Mouse (Mus musculus) layer of hippocampus, postnatal 10 days (tissue): ENCODE results near the gene Amhr2. TPM values are rescaled to one million over a fixed set of nuclear protein-coding genes. Genes with fewer than 3 reads are reported as not detected.

Experiments used
- DNase-seq, 2 experiments: peaks; one replicate each; pipeline ENCODE4 v3.0.0; 2021; ENCODE audit warnings: low spot score in 2 of 2
- long read RNA-seq: library from polyadenylated mRNA; stranded (forward); transcript quantifications from one replicate; pipeline ENCODE4 v2.0.0, GENCODE M21; 2023
- total RNA-seq, 2 experiments: library from RNA; stranded (reverse); gene quantifications; 2 replicates each; pipeline ENCODE4 v1.2.3; 2021

Gene Amhr2
- under 1 TPM; 0.42 to 0.75 TPM for total RNA-seq
- long read RNA-seq: 0 reads

GRCm38 (mm10) chr15:102445146-102445545 lies at the start of gene Amhr2:
Amhr2 (plus strand) TSS chr15:102445367.
- DNase-seq: no peak

- DNase-seq: no peak
These were observed 46.5 kb upstream of the Amhr2 start for GRCm38 (mm10) chr15:102398629-102399028.

GRCm38 (mm10) chr15:102399229-102400221 lies 45.6 kb upstream of the Amhr2 start:
- peak; percentile 63 to 72 for DNase-seq

GRCm38 (mm10) chr15:102400476-102401045 lies 44.6 kb upstream of the Amhr2 start:
- DNase-seq: no peak

GRCm38 (mm10) chr15:102401278-102401677 lies 43.9 kb upstream of the Amhr2 start:
- DNase-seq: no peak

GRCm38 (mm10) chr15:102402210-102402609 lies 43.0 kb upstream of the Amhr2 start:
- DNase-seq: no peak

- DNase-seq: peak in 1 of 2 experiments; percentile 12
These were observed 40.3 kb upstream of the Amhr2 start for GRCm38 (mm10) chr15:102404608-102405488.

- DNase-seq: peak; percentile 98
These were observed 39.5 kb upstream of the Amhr2 start, which contains the start of gene Sp1 for GRCm38 (mm10) chr15:102405489-102406195. Sp1 (plus strand) TSS chr15:102406143.

GRCm38 (mm10) chr15:102406196-102406911 lies 38.8 kb upstream of the Amhr2 start:
- DNase-seq: peak; percentile 59 to 81

GRCm38 (mm10) chr15:102406912-102407580 lies 38.1 kb upstream of the Amhr2 start:
- DNase-seq: no peak

- DNase-seq: peak in 1 of 2 experiments; percentile 13
These were observed 37.2 kb upstream of the Amhr2 start for GRCm38 (mm10) chr15:102407681-102408557.

- DNase-seq: peak in 1 of 2 experiments; percentile 16
These were observed 36.5 kb upstream of the Amhr2 start for GRCm38 (mm10) chr15:102408558-102409130.

- DNase-seq: no peak
These were observed 35.9 kb upstream of the Amhr2 start for GRCm38 (mm10) chr15:102409286-102409685.

GRCm38 (mm10) chr15:102411077-102411476 lies 34.1 kb upstream of the Amhr2 start:
- DNase-seq: no peak

GRCm38 (mm10) chr15:102413687-102414086 lies 31.5 kb upstream of the Amhr2 start:
- DNase-seq: no peak

GRCm38 (mm10) chr15:102417524-102417923 lies 27.6 kb upstream of the Amhr2 start:
- no peak for DNase-seq

- no peak for DNase-seq
These were observed 24.2 kb upstream of the Amhr2 start for GRCm38 (mm10) chr15:102420986-102421385.

GRCm38 (mm10) chr15:102421437-102421836 lies 23.7 kb upstream of the Amhr2 start:
- peak in 1 of 2 experiments; percentile 48 for DNase-seq
